Mouse (Mus musculus): ENCODE measurements around the gene Myh14. TPM values are rescaled to one million over a fixed set of nuclear protein-coding genes. Genes with fewer than 3 reads are reported as not detected.

Myh14 gene
- polyA plus RNA-seq, 1 experiment from 2014 or later = 3.6 TPM

DNA sequence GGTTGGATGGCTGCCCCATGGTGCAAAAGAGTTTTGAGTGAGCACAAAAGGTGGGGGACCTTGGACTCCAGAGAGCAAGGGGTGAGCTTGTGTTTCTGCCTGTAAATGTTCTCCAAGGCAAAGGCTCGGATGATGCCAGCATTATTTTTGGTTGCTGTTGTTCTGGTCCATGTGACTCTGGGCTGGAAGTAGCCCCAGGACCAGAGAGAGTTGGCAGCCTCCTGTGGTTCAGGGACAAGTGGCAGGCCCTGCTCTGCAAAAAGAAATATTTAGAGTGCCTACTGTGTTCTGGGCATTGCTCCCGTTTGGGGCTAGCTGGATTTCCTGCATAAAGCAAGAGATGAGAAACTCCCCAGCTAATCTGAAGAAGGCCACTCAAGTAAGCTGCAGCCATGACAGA is 6.0 kb upstream of the Myh14 start:
- no peaks in the 10 kb centered on the region for H3K4me1 ChIP-seq (ENCODE audit: control insufficient read depth, insufficient read depth, low read length)
- H3K27me3 ChIP-seq (ENCODE audit: control insufficient read depth, insufficient read depth, low read length) = no peaks in the 10 kb centered on the region
- H3K4me3 ChIP-seq (ENCODE audit: low read depth, low read length) = no peak overlapping the region
- no peaks in the 10 kb centered on the region for H3K9me3 ChIP-seq (ENCODE audit: control insufficient read depth, low read length)
- no peak overlapping the region for H3K4me2 ChIP-seq (ENCODE audit: low read depth, low read length)
- H3K9ac ChIP-seq (replicated peaks; ENCODE audit: low read depth, low read length) = no peak overlapping the region
- WGBS = 65% methylated on average over 2 of the region's 2 CpGs
- no peak overlapping the region for H3K27ac ChIP-seq (ENCODE audit: low read depth, low read length)
- no peak for ATAC-seq (ENCODE audit: low read depth)
- no peaks in the 10 kb centered on the region for H3K36me3 ChIP-seq (ENCODE audit: control insufficient read depth, insufficient read depth, low read length)

GRCm38 (mm10) chr7:44676126-44676525 is 5.5 kb upstream of the Myh14 start:
- Histone ChIP-seq H3K27ac (ENCODE audit: low read depth, low read length) (no peak overlapping the region), H3K9ac (replicated peaks; ENCODE audit: low read depth, low read length) (no peak overlapping the region), H3K4me1 (ENCODE audit: control insufficient read depth, insufficient read depth, low read length) (no peaks in the 10 kb centered on the region), H3K9me3 (ENCODE audit: control insufficient read depth, low read length) (no peaks in the 10 kb centered on the region), H3K4me2 (ENCODE audit: low read depth, low read length) (no peak overlapping the region), H3K36me3 (ENCODE audit: control insufficient read depth, insufficient read depth, low read length) (no peaks in the 10 kb centered on the region), H3K27me3 (ENCODE audit: control insufficient read depth, insufficient read depth, low read length) (no peaks in the 10 kb centered on the region), H3K4me3 (ENCODE audit: low read depth, low read length) (no peak overlapping the region)
- no peak for ATAC-seq (ENCODE audit: low read depth)
- 60% methylated on average over 4 of the region's 4 CpGs for WGBS

DNA sequence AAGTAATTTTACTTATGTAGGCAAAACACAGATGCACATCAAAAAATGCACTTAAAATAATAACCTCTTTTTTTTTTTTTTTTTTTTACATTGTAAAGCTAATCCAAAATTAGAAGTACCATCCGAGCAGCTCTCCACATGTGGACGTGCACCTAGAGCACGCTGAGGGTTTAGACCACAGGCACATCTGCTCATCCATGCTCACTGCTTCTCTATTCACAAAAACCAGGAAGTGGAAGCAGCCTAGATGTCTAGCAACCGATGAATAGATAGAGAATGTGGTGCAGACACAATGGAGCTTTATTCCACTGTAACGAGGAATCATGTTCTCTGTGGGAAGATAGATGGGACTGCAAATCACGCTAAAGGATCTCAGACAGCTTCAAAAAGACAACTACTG is 4.5 kb upstream of the Myh14 start:
- 49% methylated on average over 6 of the region's 6 CpGs for WGBS
- Histone ChIP-seq H3K9me3 (ENCODE audit: control insufficient read depth, low read length) (no peaks in the 10 kb centered on the region), H3K4me3 (ENCODE audit: low read depth, low read length) (no peak overlapping the region), H3K27me3 (ENCODE audit: control insufficient read depth, insufficient read depth, low read length) (no peaks in the 10 kb centered on the region), H3K4me2 (ENCODE audit: low read depth, low read length) (no peak overlapping the region), H3K27ac (ENCODE audit: low read depth, low read length) (no peak overlapping the region), H3K36me3 (ENCODE audit: control insufficient read depth, insufficient read depth, low read length) (no peaks in the 10 kb centered on the region), H3K4me1 (ENCODE audit: control insufficient read depth, insufficient read depth, low read length) (no peaks in the 10 kb centered on the region), H3K9ac (replicated peaks; ENCODE audit: low read depth, low read length) (no peak overlapping the region)
- ATAC-seq (ENCODE audit: low read depth) = no peak

GRCm38 (mm10) chr7:44674511-44674910 is 3.9 kb upstream of the Myh14 start:
- Histone ChIP-seq H3K27ac (ENCODE audit: low read depth, low read length) (no peak overlapping the region), H3K9me3 (ENCODE audit: control insufficient read depth, low read length) (no peaks in the 10 kb centered on the region), H3K4me2 (ENCODE audit: low read depth, low read length) (no peak overlapping the region), H3K36me3 (ENCODE audit: control insufficient read depth, insufficient read depth, low read length) (no peaks in the 10 kb centered on the region), H3K4me3 (ENCODE audit: low read depth, low read length) (no peak overlapping the region), H3K9ac (replicated peaks; ENCODE audit: low read depth, low read length) (no peak overlapping the region), H3K27me3 (ENCODE audit: control insufficient read depth, insufficient read depth, low read length) (no peaks in the 10 kb centered on the region), H3K4me1 (ENCODE audit: control insufficient read depth, insufficient read depth, low read length) (no peaks in the 10 kb centered on the region)
- ATAC-seq (ENCODE audit: low read depth) = no peak
- WGBS = 75% methylated on average over 4 of the region's 4 CpGs

- Histone ChIP-seq H3K4me2 (ENCODE audit: low read depth, low read length) (no peak overlapping the region), H3K9ac (replicated peaks; ENCODE audit: low read depth, low read length) (no peak overlapping the region), H3K4me1 (ENCODE audit: control insufficient read depth, insufficient read depth, low read length) (no peaks in the 10 kb centered on the region), H3K27ac (ENCODE audit: low read depth, low read length) (no peak overlapping the region), H3K4me3 (ENCODE audit: low read depth, low read length) (no peak overlapping the region), H3K9me3 (ENCODE audit: control insufficient read depth, low read length) (no peaks in the 10 kb centered on the region), H3K27me3 (ENCODE audit: control insufficient read depth, insufficient read depth, low read length) (peaks cover 4% of the 10 kb centered on the region; the same call in 1 of the 2 replicates), H3K36me3 (ENCODE audit: control insufficient read depth, insufficient read depth, low read length) (no peaks in the 10 kb centered on the region)
- 81% methylated on average over 5 of the region's 5 CpGs for WGBS
- ATAC-seq (ENCODE audit: low read depth) = no peak
These were observed 1.6 kb upstream of the Myh14 start for GRCm38 (mm10) chr7:44672193-44672592.

DNA sequence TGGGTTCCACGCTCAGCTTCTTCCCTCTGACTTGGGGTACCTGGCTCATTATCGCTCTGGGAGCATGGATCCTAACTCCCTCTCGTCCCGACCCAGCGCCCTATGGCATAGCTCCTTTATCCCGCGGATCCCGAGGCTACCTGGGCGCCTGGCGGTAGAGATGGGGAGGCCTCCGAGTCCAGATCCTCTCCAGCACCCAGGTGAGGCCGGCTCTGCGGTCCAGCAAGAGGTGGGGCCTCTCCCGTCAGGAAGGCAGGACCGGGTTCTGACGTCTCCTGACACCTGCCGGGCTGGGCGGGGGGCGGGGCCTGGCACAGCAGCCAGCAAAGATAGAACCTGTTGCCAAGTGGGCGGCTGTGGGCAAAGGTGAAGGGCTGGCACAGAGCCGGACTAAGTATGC is 1.5 kb downstream of the Myh14 start:
- Histone ChIP-seq H3K36me3 (ENCODE audit: control insufficient read depth, insufficient read depth, low read length) (no peaks in the 10 kb centered on the region), H3K27ac (ENCODE audit: low read depth, low read length) (no peak overlapping the region), H3K4me2 (ENCODE audit: low read depth, low read length) (no peak overlapping the region), H3K27me3 (ENCODE audit: control insufficient read depth, insufficient read depth, low read length) (peaks cover 4% of the 10 kb centered on the region; the same call in 1 of the 2 replicates), H3K9me3 (ENCODE audit: control insufficient read depth, low read length) (no peaks in the 10 kb centered on the region), H3K4me1 (ENCODE audit: control insufficient read depth, insufficient read depth, low read length) (no peaks in the 10 kb centered on the region), H3K4me3 (ENCODE audit: low read depth, low read length) (no peak overlapping the region), H3K9ac (replicated peaks; ENCODE audit: low read depth, low read length) (no peak overlapping the region)
- no peak for ATAC-seq (ENCODE audit: low read depth)
- 18% methylated on average over 21 of the region's 21 CpGs for WGBS

GRCm38 (mm10) chr7:44667996-44668738 is 2.5 kb downstream of the Myh14 start:
- WGBS = 69% methylated on average over 13 of the region's 13 CpGs
- Histone ChIP-seq H3K4me1 (ENCODE audit: control insufficient read depth, insufficient read depth, low read length) (no peaks in the 10 kb centered on the region), H3K27ac (ENCODE audit: low read depth, low read length) (no peak overlapping the region), H3K27me3 (ENCODE audit: control insufficient read depth, insufficient read depth, low read length) (peaks cover 4% of the 10 kb centered on the region; the same call in 1 of the 2 replicates), H3K4me2 (ENCODE audit: low read depth, low read length) (no peak overlapping the region), H3K36me3 (ENCODE audit: control insufficient read depth, insufficient read depth, low read length) (no peaks in the 10 kb centered on the region), H3K4me3 (ENCODE audit: low read depth, low read length) (no peak overlapping the region), H3K9ac (replicated peaks; ENCODE audit: low read depth, low read length) (no peak overlapping the region), H3K9me3 (ENCODE audit: control insufficient read depth, low read length) (no peaks in the 10 kb centered on the region)
- no peak for ATAC-seq (ENCODE audit: low read depth)

DNA sequence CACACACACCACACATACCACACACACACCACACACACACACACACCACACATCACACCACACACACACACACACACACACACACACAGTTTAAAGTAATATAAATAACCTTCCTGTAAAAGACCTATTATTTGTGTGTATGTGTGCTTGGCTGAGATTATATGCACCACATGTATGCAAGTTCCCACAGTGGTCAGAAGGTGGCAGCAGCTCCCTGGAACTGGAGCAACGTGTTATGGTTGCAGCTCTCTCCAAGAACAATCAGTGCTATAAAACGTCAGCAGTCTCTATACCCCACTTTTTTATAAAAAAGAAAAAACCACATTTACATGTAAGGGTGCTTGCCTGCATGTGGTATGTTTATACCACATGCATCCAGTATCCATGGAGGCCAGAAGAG is 4.2 kb downstream of the Myh14 start:
- Histone ChIP-seq H3K4me2 (ENCODE audit: low read depth, low read length) (no peak overlapping the region), H3K36me3 (ENCODE audit: control insufficient read depth, insufficient read depth, low read length) (no peaks in the 10 kb centered on the region), H3K9me3 (ENCODE audit: control insufficient read depth, low read length) (no peaks in the 10 kb centered on the region), H3K27me3 (ENCODE audit: control insufficient read depth, insufficient read depth, low read length) (peaks cover 4% of the 10 kb centered on the region; the same call in 1 of the 2 replicates), H3K4me1 (ENCODE audit: control insufficient read depth, insufficient read depth, low read length) (no peaks in the 10 kb centered on the region), H3K27ac (ENCODE audit: low read depth, low read length) (no peak overlapping the region), H3K9ac (replicated peaks; ENCODE audit: low read depth, low read length) (no peak overlapping the region), H3K4me3 (ENCODE audit: low read depth, low read length) (no peak overlapping the region)
- ATAC-seq (ENCODE audit: low read depth) = no peak
- WGBS = 83% methylated on average over 2 of the region's 2 CpGs

DNA sequence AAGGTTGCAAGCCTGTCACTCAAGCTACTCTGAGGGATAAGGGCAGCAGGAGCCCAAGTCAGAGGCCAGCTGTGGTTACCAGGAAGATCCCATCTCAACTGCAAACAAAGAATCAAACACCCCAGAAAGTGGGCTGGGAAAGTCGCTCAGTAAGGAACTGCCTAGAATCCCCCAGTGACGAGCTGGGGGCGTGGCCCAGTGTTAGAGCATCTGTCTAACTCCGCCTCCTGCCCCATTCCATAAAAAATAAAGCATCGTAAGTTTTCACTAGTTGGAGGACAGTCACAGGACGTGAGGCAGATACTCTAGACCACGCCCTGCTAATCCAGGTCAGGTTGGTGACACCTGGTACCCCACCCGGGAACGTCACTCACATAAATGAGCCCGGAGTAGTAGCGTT is 5.9 kb downstream of the Myh14 start:
- no peaks in the 10 kb centered on the region for H3K4me1 ChIP-seq (ENCODE audit: control insufficient read depth, insufficient read depth, low read length)
- H3K36me3 ChIP-seq (ENCODE audit: control insufficient read depth, insufficient read depth, low read length) = no peaks in the 10 kb centered on the region
- H3K27ac ChIP-seq (ENCODE audit: low read depth, low read length) = no peak overlapping the region
- H3K4me3 ChIP-seq (ENCODE audit: low read depth, low read length) = no peak overlapping the region
- H3K9ac ChIP-seq (replicated peaks; ENCODE audit: low read depth, low read length) = no peak overlapping the region
- H3K4me2 ChIP-seq (ENCODE audit: low read depth, low read length) = no peak overlapping the region
- ATAC-seq (ENCODE audit: low read depth) = no peak
- 46% methylated on average over 11 of the region's 11 CpGs for WGBS
- no peaks in the 10 kb centered on the region for H3K9me3 ChIP-seq (ENCODE audit: control insufficient read depth, low read length)
- H3K27me3 ChIP-seq (ENCODE audit: control insufficient read depth, insufficient read depth, low read length) = peaks cover 4% of the 10 kb centered on the region; the same call in 1 of the 2 replicates

Measured in neural tube, embryonic 14.5 days (tissue).